Mouse (Mus musculus): Measurements from ENCODE around the gene Prlr. TPM values are rescaled to one million over a fixed set of nuclear protein-coding genes. Genes with fewer than 3 reads are reported as not detected.

Gene Prlr
- total and polyA plus RNA-seq, 3 experiments, result not detected

DNA sequence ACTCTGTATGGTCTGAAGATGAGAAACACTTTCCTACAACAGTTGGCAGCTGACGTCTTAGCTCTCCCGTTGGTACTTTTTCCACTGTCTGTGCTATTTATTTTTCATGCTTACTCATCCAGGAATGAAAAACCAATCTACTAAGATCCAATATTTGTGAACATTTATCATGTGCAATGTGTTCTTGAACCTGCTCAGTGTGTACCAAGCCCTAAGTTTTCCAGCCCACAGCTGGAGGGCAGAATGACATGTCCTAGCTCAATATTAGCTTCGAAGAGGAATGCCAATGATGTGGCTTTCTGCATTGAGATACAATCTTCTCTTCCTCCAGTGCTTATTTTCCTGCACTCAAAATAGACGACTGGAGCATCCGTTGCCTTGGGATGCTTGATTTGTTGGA lies 24.0 kb downstream of the Prlr start:
- Histone ChIP-seq H3K4me1 (ENCODE audit: control insufficient read depth in 1 of 2, insufficient read depth in 2 of 2, low read length in 2 of 2) (no peaks in the 10 kb centered on the region), H3K27me3 (ENCODE audit: control insufficient read depth in 1 of 2, insufficient read depth in 2 of 2, low read length in 2 of 2) (no peaks in the 10 kb centered on the region), H3K27ac (ENCODE audit: control insufficient read depth, low read depth, low read length) (no peak overlapping the region), H3K36me3 (ENCODE audit: control insufficient read depth in 1 of 2, insufficient read depth in 2 of 2, low read length in 2 of 2) (no peaks in the 10 kb centered on the region), H3K79me2 (ENCODE audit: control insufficient read depth, insufficient read depth, low read length, poor library complexity) (no peaks in the 10 kb centered on the region), H3K9ac (ENCODE audit: control insufficient read depth, low read depth, low read length, poor library complexity, severe bottlenecking) (no peak overlapping the region), H3K4me3 (ENCODE audit: control insufficient read depth in 1 of 2, insufficient read depth in 1 of 2, low read depth in 2 of 2, low read length in 2 of 2) (no peak overlapping the region), H3K9me3 (replicated peaks; ENCODE audit: insufficient read depth, low read length) (no peaks in the 10 kb centered on the region)
- no peak for DNase-seq (ENCODE audit: low read depth, low spot score)
- TF ChIP-seq GATA1 (IDR thresholded peaks at IDR 0.05; ENCODE audit: low read depth, low read length) (no peak), SIN3A (IDR thresholded peaks at IDR 0.05; ENCODE audit: low read length) (no peak), RAD21 (IDR thresholded peaks at IDR 0.05; ENCODE audit: low read depth, low read length) (no peak), POLR2AphosphoS5 (IDR thresholded peaks at IDR 0.05; ENCODE audit: borderline replicate concordance, low read depth, low read length) (no peak), BHLHE40 (IDR thresholded peaks at IDR 0.05; ENCODE audit: borderline replicate concordance, low read depth, low read length) (no peak), CTCF (IDR thresholded peaks at IDR 0.05 in 2 of 3, conservative IDR thresholded peaks at IDR 0.05 in 1 of 3; ENCODE audit: control insufficient read depth in 1 of 3, insufficient read depth in 1 of 3, low read depth in 2 of 3, low read length in 3 of 3, poor library complexity in 1 of 3, severe bottlenecking in 1 of 3) (no peak), MEF2A (IDR thresholded peaks at IDR 0.05; ENCODE audit: extremely low read depth, insufficient replicate concordance, low read depth, low read length, poor library complexity, severe bottlenecking) (no peak), CHD1 (IDR thresholded peaks at IDR 0.05; ENCODE audit: low read depth, low read length) (no peak), ZKSCAN1 (IDR thresholded peaks at IDR 0.05; ENCODE audit: low read depth, low read length) (no peak), GABPA (IDR thresholded peaks at IDR 0.05; ENCODE audit: low read depth, low read length) (no peak), SMC3 (IDR thresholded peaks at IDR 0.05; ENCODE audit: low read depth, low read length) (no peak), ELF1 (IDR thresholded peaks at IDR 0.05; ENCODE audit: low read depth, low read length) (no peak), MYC (IDR thresholded peaks at IDR 0.05; ENCODE audit: low read depth, low read length) (no peak), MAFK (IDR thresholded peaks at IDR 0.05; ENCODE audit: borderline replicate concordance, low read depth, low read length) (no peak)

DNA sequence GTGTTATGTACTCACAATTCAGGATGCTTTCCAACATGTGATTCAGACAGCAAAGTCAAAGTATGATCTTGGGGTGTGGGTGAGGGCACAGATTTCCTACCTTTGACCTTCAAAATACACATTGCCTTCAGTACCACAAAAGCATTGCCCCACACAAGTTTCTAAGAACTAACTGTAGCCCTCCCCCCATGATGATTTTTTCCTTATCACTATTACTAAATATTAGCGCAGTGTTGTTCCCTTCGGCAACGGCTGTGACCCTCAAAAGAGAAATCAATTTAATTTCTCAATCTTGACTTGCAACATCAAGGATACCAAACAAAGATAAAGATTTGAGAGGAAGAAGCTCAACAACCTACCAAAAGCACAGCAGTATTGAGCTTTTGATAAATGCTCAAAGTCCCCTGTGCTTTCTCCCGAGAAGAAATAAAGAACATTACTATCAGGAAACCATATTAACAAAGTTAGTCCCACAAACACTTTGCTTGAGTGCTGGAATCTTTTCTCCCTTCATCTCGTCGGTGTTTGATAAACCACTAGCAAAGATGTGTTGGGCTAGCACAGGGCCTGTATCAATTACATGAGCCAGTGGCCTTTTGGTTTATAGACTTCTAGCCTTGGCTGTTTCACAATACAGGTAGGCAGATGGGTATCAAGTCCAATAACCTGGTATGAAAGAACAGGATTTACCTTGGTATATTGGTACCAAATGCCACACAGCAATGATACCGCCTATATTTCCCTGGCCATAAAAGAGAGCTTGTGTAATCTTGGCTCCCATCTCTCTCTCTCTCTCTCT lies 25.7 kb downstream of the Prlr start:
- Histone ChIP-seq H3K4me3 (ENCODE audit: control insufficient read depth in 1 of 2, insufficient read depth in 1 of 2, low read depth in 2 of 2, low read length in 2 of 2) (no peak overlapping the region), H3K4me1 (ENCODE audit: control insufficient read depth in 1 of 2, insufficient read depth in 2 of 2, low read length in 2 of 2) (no peaks in the 10 kb centered on the region), H3K9me3 (replicated peaks; ENCODE audit: insufficient read depth, low read length) (no peaks in the 10 kb centered on the region), H3K27me3 (ENCODE audit: control insufficient read depth in 1 of 2, insufficient read depth in 2 of 2, low read length in 2 of 2) (no peaks in the 10 kb centered on the region), H3K79me2 (ENCODE audit: control insufficient read depth, insufficient read depth, low read length, poor library complexity) (no peaks in the 10 kb centered on the region), H3K9ac (ENCODE audit: control insufficient read depth, low read depth, low read length, poor library complexity, severe bottlenecking) (no peak overlapping the region), H3K36me3 (ENCODE audit: control insufficient read depth in 1 of 2, insufficient read depth in 2 of 2, low read length in 2 of 2) (no peaks in the 10 kb centered on the region), H3K27ac (ENCODE audit: control insufficient read depth, low read depth, low read length) (no peak overlapping the region)
- DNase-seq (ENCODE audit: low read depth, low spot score), result no peak
- no peak for TF ChIP-seq POLR2AphosphoS2 (IDR thresholded peaks at IDR 0.05; ENCODE audit: low read length)
- TF ChIP-seq MAZ (IDR thresholded peaks at IDR 0.05; ENCODE audit: low read depth, low read length), result no peak
- no peak for TF ChIP-seq POLR2AphosphoS5 (IDR thresholded peaks at IDR 0.05; ENCODE audit: borderline replicate concordance, low read depth, low read length)
- TF ChIP-seq RCOR1 (IDR thresholded peaks at IDR 0.05; ENCODE audit: low read depth, low read length), result no peak
- no peak for TF ChIP-seq CHD1 (IDR thresholded peaks at IDR 0.05; ENCODE audit: low read depth, low read length)
- no peak for TF ChIP-seq TCF12 (IDR thresholded peaks at IDR 0.05; ENCODE audit: low read depth, low read length)
- no peak for TF ChIP-seq USF1 (IDR thresholded peaks at IDR 0.05; ENCODE audit: low read depth, low read length)

All from MEL (cell line).